Mouse (Mus musculus) left cerebral cortex, postnatal 36 days (tissue): ENCODE measurements around the gene Irf4. TPM values are rescaled to one million over a fixed set of nuclear protein-coding genes. Genes with fewer than 3 reads are reported as not detected.

ENCODE experiments used
- DNase-seq, 2 experiments: peaks; one replicate each; pipeline ENCODE4 v3.0.0; 2021 to 2022; ENCODE audit warnings: low spot score in 2 of 2, mixed read lengths in 1 of 2
- intact Hi-C: fragments of 180-260 bp; cut with DNase I; formaldehyde crosslinking; loops from one replicate; pipeline ENCODE4 v1.15.1; 2025
- total RNA-seq, 2 experiments: library from RNA; stranded (reverse); gene quantifications; 2 replicates each; pipeline ENCODE4 v1.2.3; 2021

The Irf4 gene
- under 1 TPM; 0.47 to 0.63 TPM for total RNA-seq

- no peak for DNase-seq
- intact Hi-C loops: no loop called here
Measured at GRCm38 (mm10) chr13:30749021-30749556, at the start of gene Irf4. Gene Irf4 (plus strand): TSS chr13:30749226.

GRCm38 (mm10) chr13:30702695-30703094 is 46.3 kb upstream of the Irf4 start:
- intact Hi-C loops: no loop called here
- no peak for DNase-seq

DNA sequence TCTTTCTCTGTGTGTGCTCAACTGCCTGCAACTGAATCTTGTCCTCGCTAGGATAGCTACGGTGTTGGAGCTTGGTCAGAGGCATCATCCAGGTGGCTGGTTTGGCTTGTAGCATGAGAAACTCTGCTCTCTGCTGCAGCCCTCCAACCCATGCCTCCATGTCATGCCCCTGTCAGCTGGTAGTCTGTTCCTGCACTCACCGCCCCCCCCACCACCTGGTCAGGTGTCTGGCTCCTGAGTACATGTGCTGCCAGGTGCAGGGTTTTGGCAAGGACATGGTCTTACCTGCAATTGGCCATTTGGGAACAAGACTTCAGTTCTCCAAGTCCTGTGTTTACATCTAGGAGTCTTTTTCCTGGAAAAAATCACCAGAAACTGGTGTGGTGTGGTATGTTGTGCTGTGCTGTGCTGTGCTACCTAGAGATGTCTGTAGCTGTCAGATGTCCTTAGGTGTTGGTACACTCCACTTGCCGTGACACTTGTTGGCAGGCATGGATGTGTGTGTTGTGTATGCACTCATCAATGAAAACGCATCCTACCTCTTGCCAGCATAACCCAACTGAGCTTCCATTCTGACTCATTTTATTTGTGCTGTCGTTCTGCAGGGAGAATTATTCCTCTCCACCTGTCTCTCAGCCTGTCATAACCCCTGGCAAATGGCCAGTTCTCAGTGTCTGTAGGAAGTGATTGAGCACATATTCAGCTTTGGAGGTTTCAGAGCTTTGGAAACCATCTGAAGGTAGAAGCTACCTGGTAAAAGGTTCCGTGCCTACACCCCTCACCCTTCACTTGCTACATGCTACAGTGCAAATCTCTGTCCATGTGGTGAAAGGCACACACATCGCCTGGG is 44.6 kb upstream of the Irf4 start:
- intact Hi-C loops: no loop called here
- DNase-seq: no peak

GRCm38 (mm10) chr13:30711066-30711465 is 38.0 kb upstream of the Irf4 start:
- no peak for DNase-seq
- intact Hi-C loops: no loop called here

GRCm38 (mm10) chr13:30711711-30712110 is 37.3 kb upstream of the Irf4 start:
- DNase-seq: no peak
- intact Hi-C loops: no loop called here

- intact Hi-C loops: no loop called here
- DNase-seq: no peak
Measured at GRCm38 (mm10) chr13:30712280-30712679, 36.7 kb upstream of the Irf4 start.

GRCm38 (mm10) chr13:30713621-30714020 is 35.4 kb upstream of the Irf4 start:
- DNase-seq: no peak
- intact Hi-C loops: no loop called here

GRCm38 (mm10) chr13:30714552-30714951 is 34.5 kb upstream of the Irf4 start:
- intact Hi-C loops: no loop called here
- no peak for DNase-seq

DNA sequence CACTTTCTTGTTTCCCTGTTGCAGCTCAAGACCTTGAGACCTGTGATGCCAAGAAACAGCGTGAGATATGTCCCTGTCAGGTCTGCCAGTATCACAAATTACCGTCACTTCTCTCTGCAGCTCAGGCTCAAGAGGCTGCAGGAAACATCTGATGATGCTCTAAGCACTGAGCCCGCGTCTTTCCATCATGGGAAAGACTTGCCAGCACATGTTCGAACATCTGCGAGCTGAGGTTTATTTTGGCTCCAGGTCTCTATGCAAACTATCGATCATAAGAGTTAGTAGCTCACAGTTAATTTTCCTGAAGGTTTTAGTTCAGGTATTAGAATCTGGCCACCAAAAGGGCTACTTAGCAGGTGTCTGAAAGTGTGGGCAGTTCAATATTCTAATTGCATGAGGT is 34.0 kb upstream of the Irf4 start:
- intact Hi-C loops: no loop called here

DNA sequence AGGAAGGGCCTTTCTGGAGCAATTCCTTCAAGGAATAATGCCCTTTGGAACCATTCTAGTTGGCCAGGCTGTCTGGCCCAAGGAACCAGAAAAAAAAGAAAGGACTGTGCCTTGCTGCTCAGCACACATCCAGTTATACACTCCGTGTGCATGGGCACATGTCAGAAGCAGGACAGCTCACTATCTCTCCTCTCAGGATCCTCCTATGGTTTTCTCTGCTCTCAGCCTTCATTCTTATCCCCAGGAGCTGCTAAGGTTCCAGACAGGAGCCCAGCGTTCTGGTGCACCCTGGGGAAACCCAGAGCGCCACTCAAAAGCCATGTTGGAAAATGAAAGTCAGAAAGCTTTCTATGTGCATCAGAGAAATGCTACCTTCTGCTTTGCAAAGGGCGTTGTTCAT is 33.5 kb upstream of the Irf4 start:
- no peak for DNase-seq
- intact Hi-C loops: no loop called here

More for the DNA sequence above, 34.0 kb upstream of the Irf4 start:
- DNase-seq: no peak

DNA sequence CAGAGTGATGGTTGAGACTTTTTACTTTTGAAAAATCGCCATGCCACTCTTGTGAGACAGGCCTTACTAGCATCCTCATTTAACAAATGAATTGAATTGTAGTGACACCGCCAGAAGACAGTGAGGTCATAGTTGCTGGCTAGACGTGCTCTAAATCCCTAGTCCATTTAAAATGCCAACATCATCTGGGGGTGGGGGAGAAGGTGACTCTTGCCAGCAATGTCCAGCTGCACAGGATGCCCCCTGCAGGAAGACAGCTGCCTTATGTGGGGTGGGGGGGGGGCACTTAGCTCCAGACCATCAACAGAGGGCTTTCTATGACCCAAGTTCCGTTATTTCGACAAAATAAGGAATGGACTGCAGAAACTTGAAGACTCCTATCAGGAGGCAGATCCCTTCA is 32.4 kb upstream of the Irf4 start:
- DNase-seq: no peak
- intact Hi-C loops: no loop called here

GRCm38 (mm10) chr13:30722601-30723000 is 26.4 kb upstream of the Irf4 start:
- intact Hi-C loops: no loop called here
- DNase-seq: no peak

GRCm38 (mm10) chr13:30723258-30723657 is 25.8 kb upstream of the Irf4 start:
- DNase-seq: no peak
- intact Hi-C loops: no loop called here

GRCm38 (mm10) chr13:30723858-30724257 is 25.2 kb upstream of the Irf4 start:
- intact Hi-C loops: no loop called here
- DNase-seq: no peak

DNA sequence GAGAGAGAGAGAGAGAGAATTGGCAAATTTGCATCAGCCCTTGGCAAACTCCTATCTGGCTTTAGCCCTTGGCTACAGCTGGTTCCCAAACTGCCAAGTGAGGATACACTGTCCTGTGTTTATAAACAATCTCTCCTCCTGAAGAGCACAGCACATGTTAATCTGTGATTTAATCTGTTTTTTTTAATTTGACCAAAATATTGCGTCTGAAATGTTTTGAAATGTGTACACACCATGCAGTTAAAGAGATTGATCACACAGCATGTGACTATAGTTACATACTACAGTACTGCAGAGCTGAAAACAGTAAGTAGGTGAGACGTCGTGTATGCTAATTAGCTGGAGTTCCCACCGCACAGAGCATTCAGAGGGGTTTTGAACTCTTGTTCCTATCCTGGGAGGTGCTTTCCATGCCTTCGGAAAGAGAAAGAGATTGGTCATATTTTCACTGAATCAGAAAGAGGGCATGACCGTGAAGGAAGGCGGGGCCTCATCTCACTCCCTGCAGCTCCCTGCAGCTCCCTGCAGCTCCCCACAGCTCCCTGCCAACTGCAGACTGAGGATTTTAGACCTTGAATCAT is 24.2 kb upstream of the Irf4 start:
- intact Hi-C loops: no loop called here
- DNase-seq: no peak

DNA sequence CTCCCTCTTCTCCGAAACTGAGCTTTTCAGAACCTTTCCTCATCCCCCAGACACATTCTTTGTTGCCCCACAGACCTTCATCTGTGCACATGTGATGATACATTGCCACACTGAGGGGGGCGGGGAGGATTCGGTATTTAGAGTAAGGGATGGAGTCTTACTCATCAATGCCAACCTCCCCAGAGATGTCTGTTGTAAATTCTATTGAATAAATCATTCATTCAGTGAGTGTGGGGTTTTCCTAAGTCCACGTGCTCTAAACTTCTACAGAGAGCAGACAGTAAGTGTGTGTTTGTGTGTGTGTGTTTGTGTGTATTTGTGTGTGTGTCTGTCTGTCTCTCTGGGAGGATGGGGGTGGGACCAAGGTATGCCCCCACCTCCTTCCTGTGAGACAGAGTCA is 22.1 kb upstream of the Irf4 start:
- no peak for DNase-seq
- intact Hi-C loops: no loop called here

- intact Hi-C loops: no loop called here
- DNase-seq: no peak
Measured at GRCm38 (mm10) chr13:30728155-30728554, 20.9 kb upstream of the Irf4 start.

DNA sequence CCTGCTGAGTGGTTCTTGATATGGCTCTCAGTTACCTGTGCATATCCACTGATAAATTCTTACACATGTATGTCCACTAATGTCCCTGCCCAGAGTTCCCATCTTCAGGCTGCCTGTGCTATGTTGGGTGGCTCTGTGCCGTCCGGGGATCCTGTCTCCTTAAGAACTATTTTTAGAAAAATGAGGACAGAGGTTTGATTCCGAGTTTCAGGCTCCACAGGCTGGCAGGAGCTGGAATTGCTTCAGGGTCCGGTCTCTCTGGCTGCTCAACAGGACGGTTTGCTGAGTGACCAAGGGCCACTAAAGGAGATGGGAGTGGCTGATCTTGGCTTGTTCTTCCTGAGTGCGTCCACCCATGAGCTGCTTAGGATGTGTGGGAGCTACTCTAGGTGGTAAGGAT is 19.8 kb upstream of the Irf4 start:
- DNase-seq: no peak
- intact Hi-C loops: no loop called here

DNA sequence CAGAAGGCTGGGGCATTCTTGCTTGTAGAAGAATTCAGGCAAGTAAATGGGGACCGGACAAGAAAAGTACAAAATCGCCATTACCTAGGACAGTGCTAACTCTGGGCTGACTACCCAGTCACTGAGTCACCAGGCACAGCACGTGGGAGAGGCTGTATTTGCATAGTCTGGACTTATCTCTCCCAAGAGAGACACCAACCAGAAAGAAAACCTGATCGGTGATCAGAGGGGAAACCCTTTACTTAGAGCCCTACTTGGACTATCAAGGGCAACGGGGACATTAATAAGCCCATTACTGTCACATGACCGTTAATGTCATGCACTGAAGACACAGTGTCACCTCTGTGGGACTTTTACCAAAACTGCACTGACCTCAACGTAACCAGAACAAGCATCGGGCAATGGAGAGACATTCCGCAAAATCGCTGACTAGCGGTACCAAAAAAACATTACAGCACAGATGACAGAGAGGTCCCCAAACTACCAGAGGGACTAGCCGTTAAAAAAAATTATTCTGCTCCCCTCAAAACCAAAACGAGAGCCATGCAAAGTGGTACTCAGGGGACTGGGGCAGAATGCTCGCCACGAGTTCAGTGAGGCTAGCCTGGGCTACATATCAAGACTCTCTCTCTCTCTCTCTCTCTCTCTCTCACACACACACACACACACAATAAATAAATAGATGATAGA is 18.8 kb upstream of the Irf4 start:
- intact Hi-C loops: no loop called here

GRCm38 (mm10) chr13:30732709-30733445 is 16.1 kb upstream of the Irf4 start:
- no peak for DNase-seq
- intact Hi-C loops: no loop called here

More for the DNA sequence above, 18.8 kb upstream of the Irf4 start:
- no peak for DNase-seq
